Mouse (Mus musculus) embryo, embryonic 10.5 days (tissue): Measurements from ENCODE around the gene Ap4s1.

ENCODE experiments used
- DNase-seq: peaks from one replicate; pipeline ENCODE4 v3.0.0-alpha.2; 2015; ENCODE audit warnings: low spot score

Gene Ap4s1

DNA sequence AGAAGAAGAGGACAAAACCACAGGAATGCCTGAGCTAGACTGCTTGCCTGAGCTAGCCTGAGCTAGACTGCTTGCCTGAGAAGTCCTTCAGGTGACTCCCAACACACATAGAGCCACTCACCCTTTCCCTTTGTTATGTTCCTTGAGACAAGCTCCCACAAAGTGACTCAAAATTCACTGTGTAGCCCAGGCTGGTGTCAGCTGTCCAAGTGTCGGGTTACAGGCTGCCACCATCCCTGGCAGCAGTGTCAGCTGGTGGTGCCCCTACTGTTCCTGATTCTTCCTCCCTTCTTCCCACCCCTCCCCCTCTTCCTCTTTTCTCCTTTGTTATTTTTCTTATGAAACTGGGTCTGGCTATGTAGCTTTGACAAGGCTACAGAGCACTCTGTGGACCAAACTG is 13.0 kb downstream of the Ap4s1 start:
- DNase-seq, result peak; percentile 55

DNA sequence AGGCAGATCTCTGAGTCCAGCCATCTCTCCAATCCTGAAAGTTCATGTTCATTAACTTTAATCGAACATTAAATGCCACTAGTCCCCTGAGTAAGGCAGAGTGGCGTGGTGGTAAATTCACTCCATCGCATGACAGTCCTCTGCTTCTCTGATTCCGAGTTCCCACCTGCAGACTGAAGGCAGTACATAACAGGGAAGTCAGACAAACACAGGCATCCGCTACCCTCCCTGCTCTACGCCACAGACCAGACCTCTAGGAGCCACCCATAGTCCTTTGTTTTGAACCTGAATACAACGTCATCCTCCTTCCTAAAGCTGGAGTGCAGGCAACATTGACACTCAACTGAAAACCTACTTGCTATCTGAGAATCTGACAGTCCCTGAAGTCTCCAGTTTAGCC is 13.7 kb downstream of the Ap4s1 start:
- no peak for DNase-seq

DNA sequence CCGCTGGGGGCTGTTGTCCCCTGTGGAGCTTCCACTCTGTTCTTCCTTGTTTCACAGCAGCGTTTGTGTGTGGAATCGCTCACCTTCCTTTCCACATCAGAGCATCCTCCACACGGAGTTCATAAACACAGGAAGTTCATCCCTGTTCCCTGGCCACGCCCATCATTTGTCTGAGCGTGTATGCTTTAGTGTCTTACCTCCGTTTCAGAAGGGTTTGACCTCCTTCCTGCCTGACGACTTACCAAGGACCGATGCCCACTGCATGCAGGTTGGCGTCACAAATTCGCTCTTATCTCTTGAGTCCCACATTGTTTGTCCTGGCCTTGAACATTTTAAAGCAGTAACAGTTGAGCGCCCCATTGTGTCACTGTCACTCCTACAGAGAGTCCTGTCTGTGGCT is 14.9 kb downstream of the Ap4s1 start:
- no peak for DNase-seq

DNA sequence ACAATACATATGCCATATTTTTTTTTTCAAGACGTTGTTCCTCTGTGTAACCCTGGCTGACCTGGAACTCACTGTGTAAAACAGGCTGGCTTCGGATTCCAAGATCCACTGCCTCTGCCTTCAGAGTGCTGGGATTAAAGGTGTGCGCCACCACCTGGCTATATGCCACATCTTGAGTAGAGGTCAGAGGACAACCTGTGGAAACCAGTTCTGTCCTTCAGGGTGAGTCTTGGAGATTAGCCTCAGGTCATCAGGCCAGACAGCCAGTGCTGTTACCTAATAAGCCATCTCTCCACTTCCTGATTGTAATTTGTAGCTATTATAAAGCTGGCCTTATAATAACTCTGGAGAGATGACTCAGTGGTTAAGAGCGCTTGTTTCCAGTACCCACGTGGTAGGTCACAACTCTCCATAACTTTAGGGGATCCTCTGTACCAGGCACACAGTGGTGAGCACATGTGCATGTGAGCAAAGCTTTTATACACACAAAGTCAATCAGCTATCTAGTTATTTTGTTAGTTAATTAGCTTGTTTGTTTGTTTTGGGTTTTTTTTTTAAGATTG is 15.9 kb downstream of the Ap4s1 start:
- no peak for DNase-seq

DNA sequence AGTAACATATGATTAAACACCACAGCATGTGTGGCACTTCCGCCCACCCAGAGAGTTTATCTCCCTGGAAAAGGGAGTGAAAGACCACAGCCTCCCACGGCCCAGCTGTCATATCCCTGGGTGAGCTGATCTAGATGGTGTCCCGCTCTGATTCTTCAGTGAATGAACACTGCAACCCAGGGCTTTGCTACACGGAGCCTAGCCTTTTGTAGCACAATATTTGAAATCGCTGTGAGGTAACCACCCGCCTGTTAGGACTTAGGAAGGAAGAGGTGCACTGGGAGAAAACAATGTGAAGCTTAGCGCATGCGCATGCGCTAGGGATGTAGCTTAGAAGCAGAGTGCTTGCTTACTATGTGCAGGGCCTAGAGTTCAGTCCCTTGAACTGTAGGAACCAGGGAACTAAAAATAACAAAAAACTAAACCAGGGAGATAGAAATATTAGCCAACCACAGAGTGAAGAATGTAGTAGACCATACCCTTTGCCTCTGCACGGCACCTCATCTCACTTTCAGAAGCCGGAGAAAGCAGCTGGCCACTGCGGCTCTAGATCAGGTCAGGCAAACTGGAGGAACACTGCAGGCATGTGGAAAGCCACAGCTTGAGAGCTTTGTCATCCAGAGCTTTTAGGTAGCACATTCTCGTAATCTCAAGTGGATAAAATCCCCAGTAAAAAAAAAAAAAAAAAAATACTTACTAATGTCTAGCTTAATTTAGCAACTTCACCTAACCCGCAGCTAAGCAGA is 18.3 kb downstream of the Ap4s1 start:
- DNase-seq, result no peak

DNA sequence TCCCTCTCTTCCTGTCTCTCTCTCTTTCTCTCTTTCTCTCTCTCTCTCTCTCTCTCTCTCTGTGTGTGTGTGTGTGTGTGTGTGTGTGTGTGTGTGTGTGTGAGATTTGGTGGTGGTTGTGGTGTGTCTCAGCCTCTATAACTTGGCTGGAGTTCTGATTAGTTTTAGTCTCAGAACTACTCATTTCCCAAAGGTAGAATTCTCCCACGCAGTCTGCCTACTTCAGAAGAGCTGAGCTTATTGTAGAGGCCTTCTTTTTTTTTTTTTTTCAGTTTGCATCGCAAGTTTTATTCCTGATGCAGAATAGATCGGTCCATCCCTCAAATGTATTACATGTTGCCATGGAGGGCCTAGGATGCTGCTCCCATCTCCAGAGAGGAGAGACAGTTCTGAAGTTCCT is 18.9 kb downstream of the Ap4s1 start:
- DNase-seq, result no peak

DNA sequence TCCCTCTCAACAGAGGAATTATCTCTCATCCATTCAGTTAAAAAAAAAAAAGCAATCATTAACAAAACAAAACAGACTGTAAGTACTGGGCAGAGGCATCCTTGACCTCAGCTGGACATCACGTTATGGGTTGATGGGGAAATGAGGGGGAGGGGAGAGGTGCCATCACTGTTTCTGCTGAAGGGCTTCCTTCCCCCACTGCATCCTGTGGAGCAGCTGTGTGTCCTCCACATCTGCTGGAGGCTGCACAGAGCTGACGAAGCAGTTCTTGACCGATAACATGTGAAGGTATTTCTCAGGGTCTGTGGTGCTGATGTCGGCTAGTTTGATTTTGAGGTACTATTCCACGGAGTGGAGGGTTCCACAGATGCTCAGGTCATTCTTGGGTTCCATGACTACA is 19.3 kb downstream of the Ap4s1 start:
- DNase-seq, result no peak

DNA sequence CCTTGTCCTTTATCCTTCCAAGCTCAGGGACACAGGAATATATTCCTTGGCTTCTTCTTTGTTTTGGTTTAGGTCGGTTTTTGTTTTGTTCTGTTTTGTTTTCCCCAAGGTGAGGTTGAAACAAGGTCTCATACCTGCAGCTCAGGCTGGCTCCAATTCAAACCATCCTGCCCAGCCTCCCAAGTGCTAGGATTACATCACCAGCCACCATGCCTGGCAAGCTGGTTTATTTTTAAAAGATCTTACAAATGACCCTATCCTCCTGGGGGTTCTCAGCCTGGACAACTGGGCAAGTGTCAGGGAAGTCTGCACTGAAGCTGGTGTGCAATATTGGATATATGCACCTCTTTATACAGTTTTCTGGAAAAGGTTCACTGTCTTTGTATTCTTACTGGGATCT is 21.9 kb downstream of the Ap4s1 start:
- DNase-seq, result no peak

DNA sequence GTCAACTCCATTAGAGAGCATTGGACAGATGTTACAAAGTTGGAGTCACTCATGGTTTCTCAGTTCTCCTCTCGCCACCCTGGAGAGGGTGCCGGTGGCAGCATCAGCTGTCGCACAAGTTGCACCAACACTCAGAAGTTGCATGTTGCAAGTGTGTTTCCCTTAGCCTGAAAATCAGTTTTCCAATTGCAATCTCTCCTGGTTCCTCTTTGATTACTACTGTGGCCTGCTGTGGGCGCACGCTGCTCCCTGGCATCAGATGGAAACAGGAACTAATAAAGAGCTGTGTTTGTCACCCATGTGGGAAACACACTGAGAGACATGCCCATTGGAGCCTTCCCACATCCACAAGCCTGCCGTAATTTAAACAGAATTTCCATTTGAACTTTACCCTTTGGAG is 27.8 kb downstream of the Ap4s1 start:
- DNase-seq, result no peak

DNA sequence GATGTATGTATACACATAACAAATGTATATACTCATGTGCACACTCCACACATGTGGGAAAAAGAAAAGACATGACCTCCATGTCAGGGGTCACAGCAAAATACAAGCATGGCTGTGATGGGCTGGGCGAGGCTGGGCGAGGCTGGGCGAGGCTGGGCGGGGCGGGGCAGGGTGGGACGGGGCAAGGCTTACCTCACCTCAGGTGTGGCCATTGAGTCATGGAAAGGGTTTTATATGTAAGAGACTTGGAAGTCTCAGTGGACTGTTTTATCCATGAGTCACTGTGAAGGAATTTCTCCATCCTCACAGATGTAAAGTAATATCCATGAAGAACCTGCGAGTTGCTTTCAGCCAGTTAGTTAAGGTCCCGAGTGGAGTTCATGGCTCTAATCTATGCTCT is 31.0 kb downstream of the Ap4s1 start:
- DNase-seq, result no peak

DNA sequence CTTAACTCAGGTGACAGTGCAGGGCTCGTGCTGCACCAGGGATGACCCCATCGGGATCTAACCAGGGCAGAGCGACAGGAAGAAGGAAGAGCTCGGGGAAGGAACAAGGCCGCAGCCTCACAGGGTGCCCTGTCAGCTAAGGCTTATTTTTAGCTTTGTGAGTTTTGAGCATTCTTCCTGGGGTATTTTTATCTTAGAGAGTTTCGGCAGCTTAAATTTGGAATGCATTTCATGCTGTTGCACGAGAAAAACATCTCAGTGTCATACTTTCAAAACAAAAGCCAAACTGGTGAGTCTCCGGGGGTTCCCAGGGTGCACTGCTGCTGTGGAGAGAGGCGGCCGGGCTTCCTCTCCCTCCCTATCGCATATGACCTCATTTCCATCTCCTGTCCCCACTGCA is 38.2 kb downstream of the Ap4s1 start:
- no peak for DNase-seq

DNA sequence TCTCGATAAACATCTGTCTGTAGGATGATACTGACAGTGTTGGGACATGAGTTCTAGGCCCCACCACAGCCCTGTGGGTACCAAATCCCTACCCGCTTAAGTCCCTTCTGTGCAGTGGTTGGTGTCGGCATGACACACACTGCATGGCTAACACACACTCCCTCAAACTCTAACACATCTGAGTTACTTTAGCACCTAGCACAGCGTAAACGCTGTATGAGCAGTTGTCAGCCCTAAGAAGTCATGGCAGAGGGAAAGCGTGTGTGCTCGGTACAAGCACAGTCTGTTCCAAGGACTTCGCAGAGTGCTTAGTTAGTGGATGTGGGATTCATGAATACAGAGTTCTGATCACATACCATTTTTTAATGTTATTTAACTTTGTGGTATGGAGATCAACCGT is 39.0 kb downstream of the Ap4s1 start:
- no peak for DNase-seq

DNA sequence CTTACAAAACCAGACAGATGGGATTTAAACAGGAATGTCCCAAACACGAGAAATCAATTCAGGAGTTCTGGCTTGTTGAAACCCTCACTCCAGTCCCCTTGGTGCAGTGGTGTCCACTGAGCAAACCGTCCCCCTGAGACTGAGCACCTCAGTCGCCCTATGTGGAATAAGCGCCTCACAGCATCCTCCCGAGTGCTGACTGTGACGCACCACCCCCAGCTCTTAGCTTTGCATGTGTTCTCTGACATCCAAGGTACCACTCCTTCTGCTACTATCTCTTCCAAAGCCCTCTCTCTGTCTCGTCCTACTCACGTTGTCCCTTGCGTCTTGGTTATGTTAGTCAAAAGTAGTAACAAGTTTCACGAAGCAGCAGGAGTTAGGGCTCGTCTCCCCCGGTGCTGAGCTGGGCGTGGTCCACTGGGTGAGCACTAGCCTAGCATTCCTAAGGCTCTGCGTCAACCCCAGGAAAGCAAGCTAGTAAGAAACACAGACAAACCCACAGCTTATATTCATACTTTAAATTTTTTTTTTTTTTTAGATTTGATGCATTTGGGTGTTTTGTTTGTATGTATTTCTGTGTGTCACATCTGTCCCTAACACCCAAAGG is 43.9 kb downstream of the Ap4s1 start:
- DNase-seq, result no peak

DNA sequence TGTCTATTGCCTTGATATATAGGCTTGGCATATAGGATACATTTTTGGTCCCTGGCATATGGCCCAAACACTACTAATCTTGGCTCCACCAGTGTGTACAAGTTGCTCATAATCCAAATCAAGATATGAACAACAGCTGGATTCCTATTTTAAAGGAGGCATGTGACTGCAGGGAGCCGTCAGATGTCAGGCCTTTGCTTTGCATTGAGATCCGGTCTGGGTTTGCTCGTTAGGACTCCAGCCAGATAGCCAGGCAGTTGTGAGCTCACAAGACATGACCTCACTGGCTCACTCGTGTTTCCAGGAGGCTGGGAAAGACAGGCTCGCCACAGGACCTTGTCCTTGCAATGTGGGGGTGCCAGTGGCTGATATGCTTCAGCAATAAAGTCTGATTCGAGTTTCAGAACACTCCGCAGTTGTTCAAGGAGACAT is 45.0 kb downstream of the Ap4s1 start:
- DNase-seq, result no peak

DNA sequence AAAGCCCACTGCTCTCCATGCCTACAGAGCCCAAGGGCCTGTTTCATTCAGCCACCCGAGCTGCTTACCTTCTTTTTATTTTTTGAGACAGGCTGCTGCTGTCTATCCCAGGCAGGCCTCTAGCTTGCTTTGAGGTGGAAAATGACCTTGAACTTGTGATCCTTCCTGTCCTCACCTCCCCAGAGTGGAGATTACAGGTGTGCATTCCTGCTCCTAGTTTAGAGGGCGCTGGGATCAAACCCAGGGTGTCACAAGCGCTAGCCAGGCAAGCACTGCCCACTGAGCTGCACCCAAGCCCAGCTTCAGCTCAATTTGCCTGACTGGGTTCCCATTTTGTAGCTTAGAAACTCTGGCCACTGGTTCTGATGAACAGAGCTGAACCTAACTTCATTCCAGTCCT is 45.5 kb downstream of the Ap4s1 start:
- no peak for DNase-seq

DNA sequence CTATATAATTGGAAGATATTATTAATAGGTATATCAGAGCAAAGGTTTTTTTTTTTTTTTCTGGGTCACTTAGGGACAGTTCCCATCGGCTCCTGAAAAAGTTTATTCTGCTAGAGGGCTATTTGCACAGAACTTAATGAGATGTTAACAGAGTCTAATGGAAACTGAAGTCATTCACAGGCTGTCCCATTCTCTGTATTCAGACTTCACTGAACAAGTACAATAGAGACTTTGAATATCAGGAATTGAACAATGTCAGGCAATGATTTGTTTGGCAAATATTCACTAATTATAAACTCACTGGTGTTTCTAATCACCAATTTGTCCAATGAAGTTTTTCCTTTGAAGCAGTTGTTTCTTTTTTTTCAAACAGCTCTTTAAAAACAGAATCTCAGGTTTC is 46.0 kb downstream of the Ap4s1 start:
- no peak for DNase-seq

DNA sequence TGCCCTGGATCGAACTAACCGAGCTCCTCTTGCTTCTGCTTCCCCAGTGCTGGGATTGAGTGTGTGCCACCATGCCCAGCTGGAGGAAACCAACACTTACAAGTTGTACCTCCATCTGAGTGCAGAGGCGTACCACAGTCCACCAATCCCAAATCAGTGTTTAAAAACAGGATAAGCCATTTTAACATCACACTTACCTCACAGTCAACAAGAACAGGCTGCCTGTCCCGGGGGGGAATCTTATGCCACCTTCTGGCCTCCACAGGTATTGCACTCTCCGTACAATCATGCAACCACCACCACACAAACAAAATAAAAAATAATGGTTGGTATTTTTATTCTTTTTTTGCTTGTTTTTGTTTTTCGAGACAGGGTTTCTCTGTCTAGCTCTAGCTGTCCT is 50.9 kb downstream of the Ap4s1 start:
- DNase-seq, result peak; percentile 49

DNA sequence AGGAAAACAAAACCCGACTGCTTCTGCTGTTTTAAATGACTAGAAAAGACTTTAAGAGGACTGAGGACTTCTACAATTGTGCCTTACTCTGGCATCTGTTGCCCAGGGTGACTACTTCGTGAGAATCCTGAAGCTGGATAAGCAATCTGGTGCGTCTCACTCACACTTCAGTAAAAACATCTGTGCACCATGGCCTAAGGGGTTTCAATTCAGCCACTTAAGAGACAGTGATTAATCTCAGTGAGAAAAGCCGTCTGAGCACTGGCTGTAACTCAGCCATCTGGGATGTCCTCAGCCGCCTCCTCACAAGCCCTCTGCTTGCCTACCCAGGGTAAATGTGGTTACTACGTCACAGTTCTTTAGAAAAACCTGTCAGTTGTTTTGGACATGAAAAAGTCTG is 54.1 kb downstream of the Ap4s1 start:
- DNase-seq, result peak; percentile 58

DNA sequence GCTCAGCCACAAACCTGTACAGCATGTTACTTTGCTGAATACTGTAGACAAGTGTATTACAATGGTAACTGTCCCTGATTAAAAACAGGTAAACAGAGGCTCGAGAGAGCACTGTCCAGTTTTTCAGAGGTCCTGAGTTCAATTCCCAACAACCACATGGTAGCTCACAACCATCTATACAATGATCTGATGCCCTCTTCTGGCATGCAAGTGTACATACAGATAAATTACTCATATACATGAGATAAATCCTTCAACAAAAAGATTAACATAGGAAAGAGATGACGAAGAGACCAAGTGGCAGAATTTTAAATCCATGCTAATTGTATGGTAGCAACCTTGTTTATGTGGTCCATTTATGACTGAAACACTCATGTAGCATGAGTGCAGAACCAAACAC is 56.5 kb downstream of the Ap4s1 start:
- no peak for DNase-seq

DNA sequence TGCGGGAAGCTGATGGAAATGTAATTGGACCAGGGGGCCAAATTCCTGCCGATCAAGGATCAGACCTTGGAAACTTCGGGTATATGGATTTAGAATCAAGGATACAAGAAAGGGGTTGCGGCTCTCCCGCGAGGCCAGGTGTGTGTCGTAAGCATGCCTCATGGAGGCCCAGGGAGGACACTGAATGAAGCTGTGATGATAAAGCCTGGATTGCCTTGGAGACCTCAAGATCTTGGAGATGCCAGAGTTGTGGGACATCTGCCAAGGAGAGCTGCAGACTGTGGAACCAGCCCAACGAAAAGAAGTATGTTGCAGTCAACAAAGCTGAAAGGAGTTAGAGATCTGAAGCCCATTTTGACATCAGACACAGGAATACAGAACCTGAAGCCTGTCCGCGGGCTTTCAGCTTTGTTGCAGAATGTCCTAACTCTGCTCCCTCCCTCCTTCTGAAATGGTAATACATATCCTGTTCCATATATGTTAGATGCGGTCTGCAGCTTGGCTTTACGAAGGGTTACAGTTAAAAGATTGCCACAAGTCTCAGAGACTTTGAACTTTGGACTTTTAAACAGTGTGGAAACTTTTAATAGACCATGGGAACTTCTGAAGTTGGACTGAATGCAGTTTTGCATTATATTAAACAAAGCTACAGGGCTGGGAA is 65.2 kb downstream of the Ap4s1 start:
- no peak for DNase-seq

DNA sequence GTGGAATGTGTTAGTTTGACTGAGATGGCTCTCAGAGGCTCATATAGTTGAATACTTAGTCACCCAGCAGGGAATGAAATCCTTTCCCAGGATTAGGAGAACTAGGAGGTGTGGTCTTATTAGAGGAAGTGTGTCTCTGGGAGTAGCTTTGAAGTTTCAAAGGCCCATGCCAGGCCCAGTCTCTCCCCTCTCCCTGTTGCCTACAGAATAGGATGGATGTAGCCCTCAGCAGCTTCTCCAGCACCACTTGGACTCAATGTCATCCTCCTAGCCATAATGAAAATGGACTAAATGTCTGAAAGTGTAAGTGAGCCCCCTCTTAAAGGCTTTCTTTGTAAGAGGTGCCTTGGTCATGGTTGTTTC is 65.7 kb downstream of the Ap4s1 start:
- DNase-seq, result no peak

DNA sequence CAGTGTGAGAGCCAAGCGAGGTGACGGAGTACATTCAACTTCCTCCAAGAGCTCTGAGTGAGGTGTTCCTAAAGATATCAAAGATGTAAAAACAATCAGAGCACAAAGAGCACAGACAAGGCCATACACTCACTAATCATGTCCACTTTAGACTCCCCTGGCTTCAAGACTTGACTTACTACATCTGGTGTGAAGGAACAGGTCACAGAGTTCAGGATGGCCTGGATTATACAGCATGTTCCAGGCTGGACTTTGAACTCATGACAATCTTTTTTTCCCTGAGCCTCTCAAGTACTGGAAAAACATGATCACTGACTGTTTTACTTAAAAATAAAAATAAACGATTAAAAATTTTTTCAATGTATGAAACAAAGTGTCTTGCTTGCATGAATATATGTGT is 68.5 kb downstream of the Ap4s1 start:
- DNase-seq, result no peak

DNA sequence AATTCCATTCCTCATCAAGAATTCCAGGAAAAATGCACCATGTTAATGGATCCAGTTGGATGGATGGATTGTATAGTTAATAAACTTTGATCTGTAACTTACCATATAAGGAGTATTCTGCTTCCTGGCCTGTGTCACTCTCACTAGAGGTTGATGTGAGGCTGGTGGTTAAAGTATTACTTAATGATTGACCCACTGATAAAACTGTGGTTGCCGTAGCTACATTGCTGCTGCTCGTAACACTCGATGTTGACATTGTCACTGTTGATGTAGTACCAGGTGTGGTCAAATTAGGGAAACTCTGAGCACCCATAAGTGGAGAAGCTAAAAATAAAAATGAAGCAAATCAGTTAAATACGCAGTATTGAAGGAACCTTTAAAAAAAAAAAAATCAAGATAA is 76.6 kb downstream of the Ap4s1 start:
- DNase-seq, result no peak
